Mouse (Mus musculus) urinary bladder, postnatal 14 days (tissue): ENCODE data around the gene D430042O09Rik.

Source experiments
- DNase-seq: peaks from one replicate; pipeline ENCODE4 v3.0.0; 2021; ENCODE audit warnings: low spot score

D430042O09Rik gene

GRCm38 (mm10) chr7:125808210-125808609 lies 100.5 kb downstream of the D430042O09Rik start:
- no peak for DNase-seq

- no peak for DNase-seq
Measured at GRCm38 (mm10) chr7:125812721-125813120, 105.0 kb downstream of the D430042O09Rik start.

- no peak for DNase-seq
Measured at GRCm38 (mm10) chr7:125815733-125816132, 108.0 kb downstream of the D430042O09Rik start.

- DNase-seq, result no peak
Measured at GRCm38 (mm10) chr7:125818301-125818712, 110.6 kb downstream of the D430042O09Rik start.

- no peak for DNase-seq
Measured at GRCm38 (mm10) chr7:125820233-125820632, 112.5 kb downstream of the D430042O09Rik start.

GRCm38 (mm10) chr7:125826425-125826824 lies 118.7 kb downstream of the D430042O09Rik start:
- DNase-seq, result no peak

- no peak for DNase-seq
Measured at GRCm38 (mm10) chr7:125826887-125827286, 119.2 kb downstream of the D430042O09Rik start.

- DNase-seq, result peak; percentile 34
Measured at GRCm38 (mm10) chr7:125827420-125827819, 119.7 kb downstream of the D430042O09Rik start.

GRCm38 (mm10) chr7:125828561-125828960 lies 120.9 kb downstream of the D430042O09Rik start:
- no peak for DNase-seq

GRCm38 (mm10) chr7:125829121-125829666 lies 121.5 kb downstream of the D430042O09Rik start:
- no peak for DNase-seq

- DNase-seq, result no peak
Measured at GRCm38 (mm10) chr7:125832767-125833166, 125.1 kb downstream of the D430042O09Rik start.

GRCm38 (mm10) chr7:125833471-125833870 lies 125.8 kb downstream of the D430042O09Rik start:
- no peak for DNase-seq

GRCm38 (mm10) chr7:125838078-125838742 lies 130.5 kb downstream of the D430042O09Rik start:
- no peak for DNase-seq

- no peak for DNase-seq
Measured at GRCm38 (mm10) chr7:125845611-125846010, 137.9 kb downstream of the D430042O09Rik start.

GRCm38 (mm10) chr7:125846866-125847527 lies 139.3 kb downstream of the D430042O09Rik start:
- DNase-seq, result no peak

GRCm38 (mm10) chr7:125847528-125847866 lies 139.8 kb downstream of the D430042O09Rik start:
- no peak for DNase-seq

GRCm38 (mm10) chr7:125859564-125859963 lies 151.9 kb downstream of the D430042O09Rik start:
- DNase-seq, result no peak

- DNase-seq, result no peak
Measured at GRCm38 (mm10) chr7:125860421-125860820, 152.7 kb downstream of the D430042O09Rik start.

- DNase-seq, result no peak
Measured at GRCm38 (mm10) chr7:125864026-125864425, 156.3 kb downstream of the D430042O09Rik start.

GRCm38 (mm10) chr7:125865234-125865633 lies 157.5 kb downstream of the D430042O09Rik start:
- DNase-seq, result no peak

GRCm38 (mm10) chr7:125868570-125868969 lies 160.9 kb downstream of the D430042O09Rik start:
- DNase-seq, result no peak

GRCm38 (mm10) chr7:125871404-125872201 lies 163.9 kb downstream of the D430042O09Rik start:
- DNase-seq, result no peak

GRCm38 (mm10) chr7:125872202-125872580 lies 164.5 kb downstream of the D430042O09Rik start:
- no peak for DNase-seq
